Mouse (Mus musculus) G1E (cell line): ENCODE data around the gene B430306N03Rik.

Source experiments
- CTCF ChIP-seq: IDR thresholded peaks from 2 replicates; pipeline ENCODE4 v1.5.1; 2012; ENCODE audit warnings: low read depth, low read length, inconsistent platforms, mixed read lengths
- GATA1 ChIP-seq: IDR thresholded peaks from 2 replicates; pipeline ENCODE4 v1.6.1; 2012; ENCODE audit warnings: borderline replicate concordance, low read length, inconsistent platforms, mixed read lengths
- POLR2AphosphoS5 ChIP-seq: IDR thresholded peaks from 2 replicates; pipeline ENCODE4 v1.6.1; 2012; ENCODE audit warnings: low read depth, low read length, inconsistent platforms; ENCODE audit not compliant: insufficient replicate concordance
- TAL1 ChIP-seq: conservative IDR thresholded peaks from 2 replicates; pipeline ENCODE4 v1.6.1; 2012; ENCODE audit warnings: low read depth, low read length, inconsistent platforms, mixed read lengths

GRCm38 (mm10) chr17:48332524-48332923, 16.6 kb downstream of the B430306N03Rik start:
- no peak for TF ChIP-seq CTCF
- no peak for TF ChIP-seq POLR2AphosphoS5
- TF ChIP-seq GATA1: no peak
- TF ChIP-seq TAL1: no peak
